Mouse (Mus musculus) olfactory bulb, adult 2 months (tissue): ENCODE results near the gene Csf3.

Experiments
- CTCF ChIP-seq: fragments of 200-500 bp; IDR thresholded peaks from 2 replicates; pipeline ENCODE4 v1.5.1; 2012; ENCODE audit warnings: low read depth, mild to moderate bottlenecking, low read length, moderate library complexity; ENCODE audit not compliant: insufficient read depth
- POLR2A ChIP-seq: fragments of 200-500 bp; IDR thresholded peaks from 2 replicates; pipeline ENCODE4 v1.6.1; 2012; ENCODE audit warnings: mild to moderate bottlenecking, low read depth, low read length, moderate library complexity; ENCODE audit not compliant: insufficient read depth

DNA sequence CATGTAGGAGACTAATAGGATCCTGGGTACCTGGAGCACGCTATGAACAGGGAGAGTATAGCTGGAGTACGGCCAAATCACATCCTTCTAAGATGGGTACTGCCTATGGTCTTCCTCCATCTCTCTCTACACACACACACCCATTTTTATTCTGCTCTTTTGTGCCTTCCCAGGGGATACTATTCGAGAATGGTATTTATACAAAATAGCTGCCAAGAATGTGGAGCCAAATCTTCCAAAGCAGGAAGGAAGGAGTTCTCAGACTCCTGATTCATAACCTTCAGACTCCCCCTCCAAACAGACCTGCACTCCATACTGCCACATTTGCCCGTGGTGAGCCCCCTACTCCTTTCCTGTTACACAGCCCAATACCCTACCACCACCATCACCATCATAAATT lies 29.7 kb downstream of the Csf3 start:
- no peak for TF ChIP-seq POLR2A
- no peak for TF ChIP-seq CTCF
